Mouse (Mus musculus) C2C12 (cell line): ENCODE data around the gene Rcc1.

ENCODE experiments used
- CEBPB ChIP-seq: IDR thresholded peaks from one replicate; pipeline ENCODE4 v1.6.1; 2011; ENCODE audit warnings: low read depth, mild to moderate bottlenecking, control low read depth, moderate library complexity
- CTCF ChIP-seq: IDR thresholded peaks from one replicate; pipeline ENCODE4 v1.5.1; 2011; ENCODE audit not compliant: control insufficient read depth, insufficient read depth, insufficient read length
- MAX ChIP-seq: IDR thresholded peaks from one replicate; pipeline ENCODE4 v1.6.1; 2011; ENCODE audit warnings: mild to moderate bottlenecking, control low read depth
- MYOD1 ChIP-seq: IDR thresholded peaks from one replicate; pipeline ENCODE4 v1.6.1; 2011; ENCODE audit warnings: low read depth; ENCODE audit not compliant: control insufficient read depth, insufficient read length
- MYOG ChIP-seq: IDR thresholded peaks from one replicate; pipeline ENCODE4 v1.6.1; 2011; ENCODE audit not compliant: control insufficient read depth, insufficient read length; ENCODE audit errors: extremely low read depth
- USF1 ChIP-seq: IDR thresholded peaks from one replicate; pipeline ENCODE4 v1.6.1; 2011; ENCODE audit warnings: low read depth, mild to moderate bottlenecking, control low read depth, moderate library complexity

DNA sequence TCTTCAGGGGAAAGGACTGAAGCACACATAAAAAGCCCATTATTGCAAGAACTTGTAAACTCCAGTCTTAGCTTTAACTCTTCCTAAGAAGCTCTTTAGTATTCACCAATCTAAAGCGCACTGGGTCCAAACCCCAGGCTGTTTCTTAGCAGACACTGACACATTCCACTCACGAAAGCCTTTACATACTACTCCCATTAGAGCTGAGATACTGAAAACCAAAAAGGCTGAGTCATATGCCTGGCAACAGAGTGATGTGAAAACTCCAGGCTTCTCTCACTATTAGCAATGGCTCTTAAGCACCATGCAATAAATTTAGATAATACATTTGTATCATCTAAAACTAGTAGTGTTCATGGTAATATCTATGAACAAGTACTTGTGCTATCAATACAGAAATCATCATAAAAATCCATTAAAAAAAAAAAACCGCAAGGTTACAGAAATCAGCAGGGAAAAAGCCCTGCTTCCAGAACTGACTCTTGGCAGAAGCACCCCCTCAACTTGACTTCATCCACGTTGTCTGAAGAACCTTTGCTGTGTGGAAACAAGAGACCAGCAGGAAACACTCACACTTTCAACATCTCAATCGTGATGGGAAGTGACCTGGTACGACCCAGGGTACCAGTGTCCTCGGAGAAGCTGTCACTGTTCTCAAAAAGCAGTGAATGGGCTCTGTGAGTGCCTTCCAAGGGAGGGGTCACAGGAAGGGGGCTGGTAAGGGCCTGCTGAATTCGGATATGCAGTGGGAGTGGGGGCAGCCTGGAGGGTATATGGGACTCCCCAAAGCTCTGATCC, 16.7 kb upstream of the Rcc1 start:
- TF ChIP-seq CTCF (no peak), MAX (no peak), MYOG (no peak), MYOD1 (no peak), USF1 (no peak), CEBPB (no peak)
